Mouse (Mus musculus): ENCODE measurements around the gene Pck2.
A peak's percentile ranks its signal among the peaks of the same experiment; 100 is the strongest.

Pck2 gene

GRCm38 (mm10) chr14:55527940-55528339 lies 12.1 kb upstream of the Pck2 start:
- DNase-seq (ENCODE audit: low read depth, low spot score): no peak

GRCm38 (mm10) chr14:55536116-55536745 lies 3.8 kb upstream of the Pck2 start:
- no peak for DNase-seq (ENCODE audit: low read depth, low spot score)

- DNase-seq (ENCODE audit: low read depth, low spot score): no peak
Measured at GRCm38 (mm10) chr14:55540787-55541321, 788 bp downstream of the Pck2 start.

GRCm38 (mm10) chr14:55542268-55542667 lies 2.2 kb downstream of the Pck2 start:
- DNase-seq (ENCODE audit: low read depth, low spot score): no peak

- DNase-seq (ENCODE audit: low read depth, low spot score): no peak
Measured at GRCm38 (mm10) chr14:55544334-55544733, 4.3 kb downstream of the Pck2 start.

- no peak for DNase-seq (ENCODE audit: low read depth, low spot score)
Measured at GRCm38 (mm10) chr14:55550191-55550590, 10.1 kb downstream of the Pck2 start.

- no peak for DNase-seq (ENCODE audit: low read depth, low spot score)
Measured at GRCm38 (mm10) chr14:55551347-55551746, 11.3 kb downstream of the Pck2 start.

- DNase-seq (ENCODE audit: low read depth, low spot score): no peak
Measured at GRCm38 (mm10) chr14:55551794-55552193, 11.7 kb downstream of the Pck2 start.

GRCm38 (mm10) chr14:55554635-55555034 lies 14.6 kb downstream of the Pck2 start:
- DNase-seq (ENCODE audit: low read depth, low spot score): no peak

GRCm38 (mm10) chr14:55555788-55556187 lies 15.7 kb downstream of the Pck2 start:
- no peak for DNase-seq (ENCODE audit: low read depth, low spot score)

- DNase-seq (ENCODE audit: low read depth, low spot score): no peak
Measured at GRCm38 (mm10) chr14:55557003-55557402, 16.9 kb downstream of the Pck2 start.

- DNase-seq (ENCODE audit: low read depth, low spot score): no peak
Measured at GRCm38 (mm10) chr14:55557587-55557986, 17.5 kb downstream of the Pck2 start.

GRCm38 (mm10) chr14:55558740-55559448 lies 18.8 kb downstream of the Pck2 start:
- DNase-seq (ENCODE audit: low read depth, low spot score): no peak

GRCm38 (mm10) chr14:55559799-55560201 lies 19.7 kb downstream of the Pck2 start, which contains the start of gene Dcaf11:
TSS of gene Dcaf11 (plus strand) at chr14:55560006.
- DNase-seq (ENCODE audit: low read depth, low spot score): peak; percentile 87

- peak; percentile 99 for DNase-seq (ENCODE audit: low read depth, low spot score)
Measured at GRCm38 (mm10) chr14:55560202-55561073, 20.4 kb downstream of the Pck2 start, which contains the start of gene A730061H03Rik. TSS of gene A730061H03Rik (minus strand) at chr14:55560406.

- DNase-seq (ENCODE audit: low read depth, low spot score): no peak
Measured at GRCm38 (mm10) chr14:55561860-55562259, 21.8 kb downstream of the Pck2 start.

GRCm38 (mm10) chr14:55563249-55563648 lies 23.2 kb downstream of the Pck2 start:
- no peak for DNase-seq (ENCODE audit: low read depth, low spot score)

- no peak for DNase-seq (ENCODE audit: low read depth, low spot score)
Measured at GRCm38 (mm10) chr14:55565748-55566147, 25.7 kb downstream of the Pck2 start.

GRCm38 (mm10) chr14:55567496-55567895 lies 27.4 kb downstream of the Pck2 start:
- no peak for DNase-seq (ENCODE audit: low read depth, low spot score)

- no peak for DNase-seq (ENCODE audit: low read depth, low spot score)
Measured at GRCm38 (mm10) chr14:55570588-55570987, 30.5 kb downstream of the Pck2 start.

GRCm38 (mm10) chr14:55571760-55572159 lies 31.7 kb downstream of the Pck2 start:
- no peak for DNase-seq (ENCODE audit: low read depth, low spot score)

- no peak for DNase-seq (ENCODE audit: low read depth, low spot score)
Measured at GRCm38 (mm10) chr14:55575302-55575701, 35.2 kb downstream of the Pck2 start, which contains the start of gene Fitm1. TSS of gene Fitm1 (plus strand) at chr14:55575617.

Data from brain, embryonic 18.5 days (tissue).